Mouse (Mus musculus) MEL (cell line): ENCODE measurements around the gene Gm20481.

Source experiments
- CHD2 ChIP-seq: IDR thresholded peaks from 2 replicates; pipeline ENCODE4 v1.6.1; 2011; ENCODE audit warnings: low read length, improper control_type of control experiment
- CTCF ChIP-seq, 3 experiments: IDR thresholded peaks in 2 of 3; conservative IDR thresholded peaks in 1 of 3; 2 replicates each; pipeline ENCODE4 v1.5.1; 2011 to 2012; ENCODE audit warnings: low read length in 3 of 3, low read depth in 2 of 3, mild to moderate bottlenecking in 2 of 3, improper control_type of control experiment in 1 of 3, inconsistent platforms in 1 of 3, mixed read lengths in 1 of 3, moderate library complexity in 1 of 3; ENCODE audit not compliant: control insufficient read depth in 1 of 3, insufficient read depth in 1 of 3, poor library complexity in 1 of 3, severe bottlenecking in 1 of 3
- E2F4 ChIP-seq: IDR thresholded peaks from 2 replicates; pipeline ENCODE4 v1.6.1; 2011; ENCODE audit warnings: low read depth, low read length, improper control_type of control experiment, borderline replicate concordance
- ELF1 ChIP-seq: IDR thresholded peaks from 2 replicates; pipeline ENCODE4 v1.6.1; 2014; ENCODE audit warnings: low read depth, mild to moderate bottlenecking, inconsistent platforms, low read length, improper control_type of control experiment, moderate library complexity
- EP300 ChIP-seq, 2 experiments: IDR thresholded peaks; 2 replicates each; pipeline ENCODE4 v1.6.1; 2011; ENCODE audit warnings: improper control_type of control experiment in 2 of 2, low read length in 2 of 2, low read depth in 1 of 2, mild to moderate bottlenecking in 1 of 2
- GATA1 ChIP-seq: IDR thresholded peaks from 2 replicates; pipeline ENCODE4 v1.6.1; 2011; ENCODE audit warnings: low read depth, low read length, improper control_type of control experiment
- JUND ChIP-seq: IDR thresholded peaks from 2 replicates; pipeline ENCODE4 v1.6.1; 2011; ENCODE audit warnings: low read depth, mild to moderate bottlenecking, improper control_type of control experiment, low read length
- MAX ChIP-seq: IDR thresholded peaks from 2 replicates; pipeline ENCODE4 v1.6.1; 2011; ENCODE audit warnings: low read length, improper control_type of control experiment
- MAZ ChIP-seq: IDR thresholded peaks from 2 replicates; pipeline ENCODE4 v1.6.1; 2012; ENCODE audit warnings: low read depth, mild to moderate bottlenecking, inconsistent platforms, low read length, improper control_type of control experiment
- MXI1 ChIP-seq: IDR thresholded peaks from 2 replicates; pipeline ENCODE4 v1.6.1; 2011; ENCODE audit warnings: mild to moderate bottlenecking, low read depth, low read length, improper control_type of control experiment
- POLR2A ChIP-seq, 2 experiments: IDR thresholded peaks; 2 replicates each; pipeline ENCODE4 v1.6.1; 2011 to 2012; ENCODE audit warnings: low read length in 2 of 2, mild to moderate bottlenecking in 2 of 2, control low read depth in 1 of 2, improper control_type of control experiment in 1 of 2, low read depth in 1 of 2, moderate library complexity in 1 of 2; ENCODE audit not compliant: control insufficient read depth in 1 of 2, insufficient read depth in 1 of 2, poor library complexity in 1 of 2
- POLR2AphosphoS2 ChIP-seq: IDR thresholded peaks from 2 replicates; pipeline ENCODE4 v1.6.1; 2011; ENCODE audit warnings: low read length, improper control_type of control experiment
- TCF12 ChIP-seq: IDR thresholded peaks from 2 replicates; pipeline ENCODE4 v1.6.1; 2014; ENCODE audit warnings: low read depth, mild to moderate bottlenecking, inconsistent platforms, low read length, improper control_type of control experiment, moderate library complexity
- USF2 ChIP-seq, 2 experiments: IDR thresholded peaks; 2 replicates each; pipeline ENCODE4 v1.6.1; 2011 to 2012; ENCODE audit warnings: improper control_type of control experiment in 2 of 2, low read length in 2 of 2, borderline replicate concordance in 1 of 2, inconsistent platforms in 1 of 2, low read depth in 1 of 2, mild to moderate bottlenecking in 1 of 2; ENCODE audit not compliant: insufficient read depth in 1 of 2

DNA sequence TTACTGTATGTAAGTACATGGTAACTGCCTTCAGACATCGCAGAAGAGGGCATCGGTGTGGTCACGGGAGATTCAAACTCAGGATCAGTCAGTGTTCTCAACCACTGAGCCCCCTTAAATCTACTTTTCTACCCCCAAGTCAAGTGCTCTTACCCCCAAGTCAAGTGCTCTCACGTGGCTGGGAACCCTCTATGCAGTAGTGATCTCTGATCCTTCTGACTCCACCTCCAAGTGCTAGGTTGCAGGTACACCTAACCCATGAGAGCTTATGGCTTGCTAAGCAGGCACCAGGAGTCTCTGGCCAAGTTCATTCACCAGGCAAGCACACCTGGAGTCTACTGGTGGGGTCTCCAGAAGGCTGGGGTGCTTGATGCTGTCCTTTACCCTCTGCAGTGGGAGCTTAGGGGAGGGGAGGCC is 20.2 kb upstream of the Gm20481 start:
- no peak for TF ChIP-seq CTCF (IDR thresholded peaks at IDR 0.05 in 2 of 3, conservative IDR thresholded peaks at IDR 0.05 in 1 of 3; ENCODE audit: control insufficient read depth in 1 of 3, insufficient read depth in 1 of 3, low read depth in 2 of 3, low read length in 3 of 3, poor library complexity in 1 of 3, severe bottlenecking in 1 of 3)
- peak in 1 of 2 experiments; percentile 77; a peak in 3 of 4 replicates for TF ChIP-seq POLR2A (IDR thresholded peaks at IDR 0.05; ENCODE audit: control insufficient read depth in 1 of 2, insufficient read depth in 1 of 2, low read depth in 1 of 2, low read length in 2 of 2, poor library complexity in 1 of 2)
- no peak for TF ChIP-seq GATA1
- TF ChIP-seq ELF1 = no peak
- no peak for TF ChIP-seq EP300 (IDR thresholded peaks at IDR 0.05; ENCODE audit: low read depth in 1 of 2, low read length in 2 of 2)
- no peak for TF ChIP-seq MXI1
- no peak for TF ChIP-seq MAZ
- TF ChIP-seq CHD2 = no peak
- peak; percentile 93 for TF ChIP-seq POLR2AphosphoS2
- TF ChIP-seq E2F4 = no peak
- TF ChIP-seq MAX = no peak
- TF ChIP-seq TCF12 = no peak
- TF ChIP-seq JUND = no peak
- no peak for TF ChIP-seq USF2 (IDR thresholded peaks at IDR 0.05; ENCODE audit: borderline replicate concordance in 1 of 2, insufficient read depth in 1 of 2, low read depth in 1 of 2, low read length in 2 of 2)
